Mouse (Mus musculus) adrenal gland, postnatal 25 days (tissue): ENCODE measurements at regions not wholly inside any gene's neighbourhood (a gene's known extent, or its start where the extent isn't known, plus 50 kb on each side); places are given as distances from the start of the nearest gene placed in this dataset.

Experiments used
- DNase-seq: peaks from one replicate; pipeline ENCODE4 v3.0.0; 2021; ENCODE audit warnings: mixed read lengths

DNA sequence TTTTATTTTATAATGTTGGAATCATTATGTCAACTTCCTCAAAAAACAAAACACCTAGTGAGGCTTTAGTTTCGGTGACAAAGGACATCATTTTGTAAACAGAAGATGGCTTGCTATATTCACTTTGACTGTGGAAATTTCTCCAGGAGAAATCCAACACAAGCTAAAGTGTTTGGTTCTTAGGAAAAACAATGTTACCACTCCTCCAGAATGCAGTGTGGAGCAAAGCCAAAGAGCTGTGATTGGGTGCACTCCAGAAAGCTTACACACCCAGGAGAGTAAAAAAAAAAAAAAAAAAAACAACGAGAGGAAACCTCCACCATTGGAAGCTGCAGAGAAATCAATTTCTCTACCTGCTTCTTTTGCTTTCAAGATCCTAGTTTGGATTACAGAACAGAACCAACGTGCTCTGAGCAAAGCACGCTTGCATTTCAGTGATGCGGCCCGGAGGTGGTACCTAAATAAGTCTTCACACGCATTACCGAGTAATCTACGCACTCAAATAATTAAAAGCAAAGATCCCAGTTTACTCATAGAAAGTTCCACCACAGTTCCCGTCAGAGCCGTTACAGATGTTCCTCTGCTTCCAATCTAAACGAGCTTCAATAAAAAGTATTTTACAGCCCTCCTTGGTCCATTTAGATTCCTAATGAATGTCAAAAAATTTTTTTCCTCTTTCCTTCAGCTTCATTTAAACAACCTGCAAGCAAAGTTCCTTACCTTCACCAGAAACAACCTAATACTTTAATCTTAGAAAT lies 199.5 kb upstream of the Gk2 start:
- DNase-seq = no peak

DNA sequence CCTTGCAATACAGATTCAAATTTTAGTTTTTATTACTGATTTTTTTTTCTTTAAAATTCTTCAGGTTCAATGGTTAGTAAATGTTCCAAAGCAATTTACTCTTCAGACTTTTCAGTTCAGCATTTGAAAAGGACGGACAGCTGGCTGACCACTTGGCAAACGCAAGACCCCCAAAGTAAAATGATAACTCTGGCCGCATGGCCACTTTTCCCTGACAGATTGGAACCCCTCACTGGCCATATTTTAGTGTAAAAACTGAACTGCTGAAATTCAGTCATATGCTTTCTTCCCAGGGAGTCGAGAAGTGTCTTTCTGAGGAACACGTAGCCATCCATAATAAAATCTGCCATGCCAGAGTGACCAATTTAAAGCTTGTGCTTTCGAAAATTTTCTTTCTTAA lies 198.4 kb upstream of the Gk2 start:
- DNase-seq = no peak

DNA sequence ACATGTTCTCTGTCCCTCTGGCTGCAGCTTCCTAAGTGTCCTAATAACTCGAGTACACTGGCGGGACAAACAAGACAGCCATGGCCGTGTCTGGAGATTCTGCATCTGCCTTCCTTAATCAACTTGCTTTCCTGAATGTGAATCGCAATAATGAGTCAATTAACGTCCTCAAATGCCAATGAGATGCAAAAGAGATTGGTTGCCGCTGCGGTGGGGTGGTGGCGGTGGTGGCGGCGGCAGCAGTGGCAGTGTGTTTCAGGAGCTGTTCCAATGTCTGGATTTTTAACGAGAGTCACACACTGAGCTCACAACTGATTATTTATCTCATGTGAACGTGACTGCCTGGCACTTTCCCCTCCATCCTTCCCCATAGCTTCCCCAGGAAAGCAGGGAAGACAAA lies 197.6 kb upstream of the Gk2 start:
- DNase-seq = no peak

DNA sequence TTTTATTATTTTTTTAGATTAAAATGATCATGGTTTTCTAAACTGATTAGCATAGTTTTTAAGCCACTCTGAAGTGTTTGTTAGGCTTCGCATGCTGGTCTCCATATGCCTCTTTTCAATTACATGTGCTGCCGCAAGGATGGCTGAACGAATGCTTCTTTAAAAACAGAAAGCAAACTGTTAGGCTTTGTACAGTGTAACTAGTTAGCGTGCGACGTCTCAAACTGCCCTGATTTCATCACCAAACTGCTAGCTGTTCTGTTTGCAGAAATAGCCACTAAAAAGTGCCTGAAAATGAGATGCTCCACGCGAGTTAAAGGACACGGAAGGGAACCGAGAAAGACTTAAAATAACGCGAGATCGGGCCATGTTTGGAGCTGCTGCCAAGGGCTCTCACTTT lies 185.4 kb upstream of the Gk2 start:
- no peak for DNase-seq

DNA sequence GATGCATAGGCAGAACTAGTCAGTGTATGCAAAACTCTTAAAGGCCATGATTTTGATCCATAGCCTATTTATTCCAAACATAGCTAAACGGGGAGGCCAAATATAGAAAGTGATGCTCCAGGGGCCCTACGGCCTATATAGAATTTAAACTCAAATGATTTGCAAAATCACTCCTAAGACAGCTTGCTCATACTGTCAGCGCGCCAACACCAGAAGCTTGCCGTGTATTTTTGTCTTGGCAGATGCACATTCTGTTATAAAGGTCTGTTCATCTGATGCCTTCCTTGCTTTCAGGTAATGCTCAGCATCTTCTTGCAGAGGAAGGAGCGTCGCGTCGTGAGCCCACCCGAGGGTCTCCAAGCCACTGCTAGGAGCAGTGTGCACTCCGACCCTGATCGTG lies 184.8 kb upstream of the Gk2 start:
- DNase-seq = no peak

DNA sequence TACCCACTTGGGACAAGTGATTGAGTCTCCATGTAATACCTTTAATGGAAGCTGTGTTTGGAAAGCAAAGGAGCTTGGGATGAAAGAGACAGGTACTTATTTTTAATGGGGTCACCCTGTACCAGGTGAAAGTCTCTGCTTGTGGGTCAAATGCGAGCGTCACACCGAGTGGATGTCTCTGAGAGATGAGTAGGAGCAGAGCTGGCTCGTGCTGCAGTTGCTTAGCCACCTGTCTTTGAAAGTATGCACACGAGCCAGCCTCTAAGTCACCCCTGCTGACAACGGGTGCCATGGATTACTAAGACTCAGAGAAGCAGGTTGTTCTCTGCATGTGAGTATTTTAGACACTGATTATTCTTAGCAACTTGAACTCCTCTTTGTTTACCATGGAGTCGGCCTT lies 179.5 kb upstream of the Gk2 start:
- no peak for DNase-seq

DNA sequence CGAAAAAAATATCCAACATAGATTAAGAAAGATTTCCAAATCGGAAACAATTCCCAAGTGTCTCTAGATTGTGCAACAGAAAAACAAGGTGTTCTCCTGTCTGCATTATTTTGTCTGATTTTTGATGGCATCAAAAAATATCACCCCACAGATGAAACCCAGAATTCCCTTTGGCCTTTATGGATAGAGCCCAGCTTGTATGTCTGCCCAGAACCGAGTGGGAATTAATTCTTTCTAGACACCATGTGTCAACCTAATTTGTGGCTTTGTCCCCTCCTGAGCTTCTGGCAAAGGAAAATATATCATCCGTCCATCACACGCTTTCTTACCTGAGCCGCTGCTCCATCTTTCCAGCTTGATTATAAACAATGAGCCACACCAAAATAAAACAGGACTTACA lies 176.9 kb upstream of the Gk2 start:
- no peak for DNase-seq

DNA sequence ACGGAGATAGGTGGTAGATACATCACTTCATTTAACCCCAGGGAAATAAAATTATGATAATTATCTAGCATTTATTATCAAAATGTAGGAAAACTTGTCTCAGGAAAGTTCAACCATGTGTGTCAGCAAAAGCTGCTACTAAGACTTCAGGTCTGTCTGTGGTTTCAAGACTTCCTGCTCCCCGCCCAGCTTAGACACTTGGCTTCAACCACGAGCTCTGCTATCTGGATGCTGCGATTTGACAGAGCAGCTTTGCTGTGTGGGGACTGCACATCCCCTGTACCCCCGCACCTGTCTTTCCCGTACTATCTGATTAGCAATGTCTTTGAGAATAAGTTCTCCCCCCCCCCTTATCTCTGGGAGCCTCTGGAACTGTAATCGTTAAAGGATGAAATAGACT lies 176.0 kb upstream of the Gk2 start:
- no peak for DNase-seq

DNA sequence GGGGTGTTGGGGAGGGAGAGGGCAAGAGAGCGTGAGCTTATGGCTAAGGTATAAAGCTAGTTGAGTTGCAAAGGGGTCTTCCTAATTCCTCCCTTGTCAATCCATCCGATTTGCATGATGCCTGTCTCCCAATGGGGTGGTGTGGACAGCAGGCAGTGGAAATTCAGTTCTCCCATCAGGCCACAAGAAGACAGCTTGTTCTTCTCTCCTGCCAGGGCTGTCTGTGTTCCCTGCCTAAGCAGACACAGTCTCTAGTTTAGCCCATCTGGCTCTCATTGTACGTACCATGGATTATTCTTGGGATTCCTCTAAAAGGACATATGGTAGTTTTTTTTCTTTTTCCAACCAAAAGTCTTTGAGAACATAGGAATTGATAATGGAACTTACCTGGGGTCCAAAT lies 168.4 kb upstream of the Gk2 start:
- DNase-seq = no peak

DNA sequence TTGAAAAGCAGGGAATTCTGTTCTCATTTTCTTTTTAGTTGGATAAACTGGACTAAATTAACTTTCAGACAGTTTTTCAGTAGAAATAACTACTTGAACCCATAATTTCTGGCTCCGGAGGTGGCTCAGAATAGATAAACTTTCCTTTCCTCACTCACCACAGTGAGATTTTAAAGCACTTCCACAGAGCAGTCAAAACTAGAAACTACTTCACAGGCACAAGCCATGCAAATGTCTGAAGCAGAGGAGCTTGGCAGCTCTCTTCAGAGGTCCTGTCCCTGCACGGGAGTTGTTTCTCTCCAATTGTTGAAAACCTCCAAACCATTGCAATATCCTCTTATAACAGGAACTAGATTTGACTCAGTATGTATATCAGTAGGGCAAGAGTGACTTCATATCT lies 163.1 kb upstream of the Gk2 start:
- DNase-seq = no peak

DNA sequence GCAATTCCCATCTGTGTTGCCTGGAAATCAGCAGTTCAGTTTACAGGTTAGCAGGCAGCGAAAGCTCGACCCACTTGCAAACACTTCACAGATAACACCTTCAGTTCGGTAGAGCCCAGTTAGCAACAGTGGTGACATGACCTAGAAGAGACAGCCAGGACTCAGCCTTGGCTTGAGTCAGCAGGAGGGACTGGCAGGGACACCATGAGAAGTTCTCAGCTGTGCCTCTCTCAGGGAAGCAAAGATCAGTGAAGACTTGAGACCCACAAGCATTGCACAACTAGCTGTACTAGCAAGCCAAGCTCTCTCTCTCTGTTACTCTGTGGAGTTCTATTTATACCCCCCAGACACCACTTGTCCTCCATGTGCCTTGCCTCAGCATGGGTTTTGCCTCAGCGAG lies 161.6 kb upstream of the Gk2 start:
- no peak for DNase-seq

DNA sequence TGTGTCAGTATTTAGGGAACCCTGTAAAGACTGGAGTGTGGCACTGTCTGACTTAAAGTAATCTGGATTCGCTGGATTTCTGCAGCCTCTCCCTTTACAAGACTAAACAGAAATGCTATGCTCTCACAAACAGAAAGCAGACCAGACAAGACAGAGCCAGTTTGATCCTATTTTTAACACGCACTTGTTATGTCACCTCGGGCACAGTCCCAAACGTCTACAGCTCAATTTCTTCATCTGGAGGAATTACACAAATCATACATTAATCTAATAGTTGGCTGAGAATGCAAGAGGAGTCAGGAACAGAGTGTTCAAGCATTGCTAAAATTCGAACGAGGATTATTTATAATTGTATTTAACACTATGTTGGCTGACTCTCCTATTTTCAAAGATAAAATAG lies 145.4 kb upstream of the Gk2 start:
- DNase-seq = peak; percentile 5

DNA sequence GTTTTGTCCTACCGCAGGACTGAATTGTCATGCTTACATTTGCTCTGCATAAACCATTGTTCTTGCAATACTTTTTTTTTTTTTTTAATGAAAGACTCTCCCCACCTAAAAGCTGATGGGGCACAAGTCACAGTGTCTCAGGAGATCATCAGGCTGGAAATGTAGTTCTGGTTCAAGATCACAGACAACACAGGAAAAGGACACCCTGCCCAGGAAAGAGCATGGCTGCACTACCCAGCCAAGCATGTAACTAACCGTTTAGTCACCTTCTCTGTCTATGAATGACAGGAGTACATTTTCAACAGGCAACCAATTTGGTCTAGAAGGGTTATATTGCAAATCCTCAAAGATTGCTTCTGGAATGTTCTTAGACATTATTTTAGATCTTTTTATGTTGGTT lies 144.6 kb upstream of the Gk2 start:
- no peak for DNase-seq

DNA sequence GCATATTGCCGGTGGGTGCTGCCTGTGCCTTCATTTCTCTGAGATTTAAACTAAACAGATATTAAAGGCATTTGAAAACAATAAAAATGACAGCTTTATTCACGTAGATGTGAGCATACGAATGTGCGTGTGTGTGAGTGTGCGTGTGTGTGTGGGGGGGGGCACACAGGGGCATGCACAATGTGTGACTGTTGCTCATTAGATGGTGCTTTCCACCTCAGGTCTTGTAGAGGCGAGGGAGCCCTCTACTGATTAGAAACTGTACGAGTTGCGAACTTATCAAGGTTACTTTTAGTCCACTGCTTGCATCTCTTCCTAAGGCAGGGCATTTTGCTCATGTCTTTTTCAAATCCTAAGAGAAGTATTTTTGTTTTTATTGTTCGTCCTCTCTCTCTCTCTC lies 141.9 kb upstream of the Gk2 start:
- DNase-seq = no peak

DNA sequence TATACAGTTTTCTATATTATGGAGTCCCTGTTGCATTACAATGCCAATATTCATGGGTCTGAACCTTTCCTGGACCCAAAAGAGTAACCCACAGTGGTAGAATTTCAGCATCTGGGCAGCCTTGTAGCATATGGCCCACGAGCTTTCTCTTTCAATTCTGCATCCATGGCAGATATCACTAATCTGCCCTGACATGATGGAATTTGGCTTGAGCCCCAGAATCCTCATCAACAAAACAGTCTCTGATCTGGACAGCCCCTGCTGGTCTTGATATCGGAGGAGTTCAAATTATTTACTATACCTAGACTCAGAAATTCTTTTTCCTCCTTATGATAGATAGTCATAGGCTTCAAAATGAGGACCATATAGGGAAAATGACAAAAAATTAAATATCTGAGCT lies 139.1 kb upstream of the Gk2 start:
- DNase-seq = no peak

DNA sequence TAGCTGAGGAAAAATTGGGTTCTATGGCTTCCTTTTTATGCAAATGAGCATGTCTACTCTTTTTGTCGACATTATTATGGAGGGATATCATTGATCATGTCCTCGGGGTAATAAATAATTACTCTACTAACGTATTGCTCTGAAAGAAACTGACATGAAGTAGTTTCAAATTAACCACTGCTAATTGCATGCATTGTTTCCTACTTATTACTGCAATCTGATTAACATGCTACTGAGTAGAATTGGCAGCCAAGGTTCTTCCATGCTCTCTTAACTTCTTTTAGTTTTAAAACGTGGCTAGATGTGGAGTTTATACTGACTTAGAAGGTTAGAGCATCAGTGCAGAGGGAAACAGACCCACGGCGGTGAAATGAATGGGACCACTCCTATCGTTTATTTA lies 137.3 kb upstream of the Gk2 start:
- no peak for DNase-seq

DNA sequence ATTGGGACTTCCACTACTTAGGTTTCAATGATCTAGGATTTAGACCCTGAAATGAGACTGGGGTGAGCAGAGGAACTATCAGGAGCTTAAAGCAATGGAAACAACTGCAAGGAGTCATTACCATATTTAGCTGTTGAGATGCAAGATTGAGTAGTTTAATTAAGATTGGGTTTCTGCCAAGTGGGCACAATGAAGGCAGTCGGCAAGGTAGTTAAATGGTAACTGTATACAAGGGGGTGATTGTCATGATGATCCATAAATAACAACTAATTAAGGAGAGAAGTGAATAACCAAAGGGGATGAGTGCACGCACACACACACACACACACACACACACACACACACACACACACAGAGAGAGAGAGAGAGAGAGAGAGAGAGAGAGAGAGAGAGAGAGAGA lies 125.7 kb upstream of the Gk2 start:
- DNase-seq = no peak

DNA sequence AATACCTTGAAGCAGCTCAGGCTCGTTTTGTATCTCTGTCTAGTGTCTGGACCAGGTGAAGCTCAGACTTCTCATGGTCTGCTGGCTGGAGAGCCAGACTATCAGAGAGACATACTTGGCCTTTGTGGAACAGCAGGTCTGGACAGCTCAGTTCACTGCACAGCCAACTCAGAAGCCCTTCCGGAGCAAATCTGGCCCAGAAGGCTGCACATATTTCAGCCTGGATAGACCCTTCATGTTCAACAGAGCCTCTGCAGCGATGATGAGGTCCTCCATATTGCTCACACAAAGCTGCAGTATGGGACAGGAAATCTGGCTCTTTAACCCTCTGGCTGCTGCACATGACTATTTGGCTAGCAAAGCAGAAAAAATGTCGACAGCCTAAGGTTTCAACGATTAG lies 108.7 kb upstream of the Gk2 start:
- no peak for DNase-seq

DNA sequence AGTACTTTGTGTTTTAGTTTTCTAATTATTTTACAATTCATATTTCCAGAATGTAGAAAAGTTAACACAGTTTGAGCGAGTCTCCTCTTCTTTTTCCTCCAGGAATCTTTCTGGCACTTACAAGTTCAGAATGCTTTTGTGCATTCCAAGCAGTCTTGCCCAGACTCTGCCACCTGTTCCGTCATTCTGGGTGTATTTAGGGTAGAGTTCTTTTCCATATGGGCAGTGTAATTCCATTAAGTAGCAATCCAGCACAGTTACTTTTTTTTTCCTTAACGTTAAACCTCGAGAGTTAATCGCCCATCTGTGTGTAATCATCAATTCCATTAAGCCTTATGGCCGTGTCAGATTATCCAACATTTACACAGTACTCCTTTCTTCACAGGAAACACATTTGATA lies 106.9 kb upstream of the Gk2 start:
- DNase-seq = no peak

DNA sequence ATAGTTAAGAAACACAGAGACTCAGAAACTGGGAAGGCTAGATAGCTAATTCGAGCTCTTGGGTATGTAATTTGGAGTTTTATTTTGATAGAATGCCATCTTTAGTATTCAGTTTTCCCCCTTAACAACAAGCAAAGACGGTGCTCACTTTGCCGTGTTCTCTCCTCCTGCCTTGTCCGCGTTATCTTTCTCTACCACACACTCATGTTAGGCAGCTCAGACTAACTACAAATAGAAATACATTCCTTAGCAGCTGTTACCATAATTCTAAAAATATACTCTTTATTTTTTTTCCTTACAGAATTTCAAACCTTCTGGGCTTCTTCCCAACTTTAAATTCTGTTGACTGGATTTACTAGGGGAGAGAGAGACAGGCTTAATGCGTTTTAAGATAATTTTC lies 97.5 kb upstream of the Gk2 start:
- no peak for DNase-seq

DNA sequence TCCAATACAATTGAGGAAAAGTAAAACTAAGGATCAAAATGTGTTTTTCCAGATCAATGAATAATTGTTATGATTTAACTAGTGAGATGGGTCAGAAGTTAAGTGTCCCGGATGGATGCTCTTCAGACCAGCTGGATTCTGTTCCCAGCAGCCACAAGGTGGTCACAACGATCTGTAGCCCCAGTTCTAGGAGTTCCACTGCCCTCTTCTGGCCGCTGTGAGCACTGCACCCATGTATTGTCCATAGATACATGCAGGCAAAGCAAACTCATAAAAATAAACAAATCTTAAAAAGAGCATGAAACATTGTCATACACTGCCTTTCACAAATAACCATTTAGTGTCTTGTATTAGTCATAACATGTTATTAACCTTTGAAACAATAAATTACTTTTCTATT lies 96.3 kb upstream of the Gk2 start:
- DNase-seq = no peak

DNA sequence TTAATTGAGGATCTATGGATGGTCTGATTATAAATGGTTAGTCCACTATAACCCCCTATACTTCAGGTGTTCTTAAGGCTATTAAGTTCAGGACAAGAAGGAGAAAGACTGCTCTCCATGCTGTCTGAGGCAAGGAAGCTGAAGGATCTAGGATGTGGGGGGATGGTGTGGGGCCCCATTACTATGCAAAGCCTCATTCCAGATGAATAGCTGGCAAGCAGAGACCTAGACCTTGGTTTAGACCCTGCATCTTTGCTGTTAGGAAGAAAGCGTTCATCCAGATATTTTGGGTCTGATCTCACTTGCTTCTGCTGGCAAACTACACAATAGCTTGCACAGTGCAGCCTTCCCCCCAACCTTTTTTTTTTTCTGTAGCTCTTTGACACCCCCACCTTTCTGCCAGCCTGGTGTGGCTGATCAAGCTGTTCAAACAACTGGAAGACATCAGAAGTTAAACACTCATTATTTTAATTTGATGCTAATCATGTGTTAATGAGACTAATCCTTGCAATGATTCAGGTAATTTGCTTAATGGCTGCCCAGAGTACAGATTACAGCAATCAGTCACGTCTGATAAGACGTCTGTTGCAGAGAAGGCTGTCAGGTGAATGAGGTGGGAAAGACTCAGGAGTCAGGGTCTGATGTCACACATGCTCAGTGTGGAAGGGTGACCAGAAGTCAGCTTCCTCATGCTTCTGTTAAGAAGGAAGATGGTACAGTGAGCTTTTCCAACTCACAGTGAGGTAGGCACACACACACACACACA lies 80.9 kb upstream of the Gk2 start:
- no peak for DNase-seq

DNA sequence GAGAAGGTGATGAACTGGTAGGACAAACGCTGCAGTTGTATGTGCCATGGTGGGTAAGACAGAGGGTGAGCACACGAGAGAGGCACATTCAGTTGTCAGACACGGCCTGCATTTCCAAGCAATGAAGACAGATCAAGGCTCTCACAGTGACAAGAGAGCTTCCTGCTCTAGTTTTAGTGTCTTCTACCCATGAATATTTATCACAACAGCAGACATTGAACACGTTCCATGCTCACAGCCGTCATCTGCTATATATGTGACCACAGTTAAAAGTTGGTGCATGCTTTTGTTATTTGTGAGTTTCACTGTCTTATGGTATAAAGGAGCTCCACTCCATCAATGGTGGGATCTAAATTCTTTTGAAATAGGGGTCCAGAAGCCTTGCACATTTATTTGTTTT lies 76.9 kb upstream of the Gk2 start:
- DNase-seq = no peak

DNA sequence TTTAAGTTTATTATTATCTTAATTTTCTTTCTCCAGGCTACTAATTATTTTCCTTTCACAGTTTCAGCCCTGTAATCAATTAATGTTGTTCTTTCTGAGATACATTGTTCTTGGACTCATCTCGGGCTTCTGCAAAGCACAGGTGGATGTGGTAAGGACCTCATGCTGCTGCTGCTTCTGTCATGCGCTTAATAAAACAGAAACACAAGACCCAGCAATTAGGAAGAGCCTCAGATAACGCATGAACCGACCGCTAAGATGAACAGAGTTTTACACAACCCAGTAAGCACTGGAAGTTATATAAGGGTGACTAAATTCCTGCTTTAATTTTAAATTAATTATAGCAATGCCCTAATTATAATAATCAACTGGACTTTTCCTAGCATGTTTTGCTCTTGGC lies 70.7 kb upstream of the Gk2 start:
- DNase-seq = no peak
